Mouse (Mus musculus) R1 (cell line): ENCODE measurements around the gene Col9a2.

Source experiments
- DNase-seq: peaks from one replicate; pipeline ENCODE4 v3.0.0-alpha.2; 2018; ENCODE audit warnings: low read depth, low spot score

Col9a2 gene

GRCm38 (mm10) chr4:121039331-121040115, at the start of gene Col9a2:
Col9a2 (plus strand) TSS chr4:121039385.
- no peak for DNase-seq

- DNase-seq: no peak
Observed at GRCm38 (mm10) chr4:120992284-120992683, 46.9 kb upstream of the Col9a2 start.

GRCm38 (mm10) chr4:120993025-120993424, 46.2 kb upstream of the Col9a2 start:
- no peak for DNase-seq

GRCm38 (mm10) chr4:120995911-120996310, 43.3 kb upstream of the Col9a2 start:
- DNase-seq: no peak

- DNase-seq: no peak
Observed at GRCm38 (mm10) chr4:121001042-121001441, 38.1 kb upstream of the Col9a2 start.

GRCm38 (mm10) chr4:121001659-121002058, 37.5 kb upstream of the Col9a2 start:
- DNase-seq: no peak

GRCm38 (mm10) chr4:121002400-121003171, 36.6 kb upstream of the Col9a2 start:
- no peak for DNase-seq

GRCm38 (mm10) chr4:121003611-121004091, 35.5 kb upstream of the Col9a2 start:
- DNase-seq: no peak

- DNase-seq: no peak
Observed at GRCm38 (mm10) chr4:121004679-121005078, 34.5 kb upstream of the Col9a2 start.

GRCm38 (mm10) chr4:121007006-121007405, 32.2 kb upstream of the Col9a2 start:
- DNase-seq: no peak

GRCm38 (mm10) chr4:121008071-121008745, 31.0 kb upstream of the Col9a2 start:
- no peak for DNase-seq

- DNase-seq: no peak
Observed at GRCm38 (mm10) chr4:121009151-121009550, 30.0 kb upstream of the Col9a2 start.

GRCm38 (mm10) chr4:121010770-121011549, 28.2 kb upstream of the Col9a2 start:
- DNase-seq: no peak

GRCm38 (mm10) chr4:121014594-121015267, 24.5 kb upstream of the Col9a2 start:
- DNase-seq: no peak

GRCm38 (mm10) chr4:121015268-121015659, 23.9 kb upstream of the Col9a2 start:
- DNase-seq: no peak

- DNase-seq: peak; percentile 54
Observed at GRCm38 (mm10) chr4:121016021-121016898, 22.9 kb upstream of the Col9a2 start.

- peak; percentile 98 for DNase-seq
Observed at GRCm38 (mm10) chr4:121016928-121017657, 22.1 kb upstream of the Col9a2 start, which contains the start of gene Smap2. Smap2 (minus strand) TSS chr4:121017247.

GRCm38 (mm10) chr4:121018250-121018649, 20.9 kb upstream of the Col9a2 start:
- DNase-seq: no peak
